Mouse (Mus musculus) limb, embryonic 15.5 days (tissue): ENCODE measurements around the gene Atp1b2. TPM values are rescaled to one million over a fixed set of nuclear protein-coding genes. Genes with fewer than 3 reads are reported as not detected.

Source experiments
- ATAC-seq: fragments of 200-750 bp; cut with Nextera tagmentation; 2 replicates; pipeline ENCODE4 v1.8.0; 2017; ENCODE audit warnings: low read depth, moderate TSS enrichment; ENCODE audit not compliant: insufficient number of reproducible peaks, low FRiP score, low TSS enrichment
- H3K27ac ChIP-seq: fragments of 300-500 bp; sonication (generic); 2 replicates; pipeline ENCODE4 v1.5.1; 2015; ENCODE audit warnings: moderate library complexity, mild to moderate bottlenecking, inconsistent platforms
- H3K27me3 ChIP-seq: fragments of 300-500 bp; sonication (generic); 2 replicates; pipeline ENCODE4 v1.6.1; 2015; ENCODE audit warnings: inconsistent platforms
- H3K36me3 ChIP-seq: fragments of 300-500 bp; sonication (generic); 2 replicates; pipeline ENCODE4 v1.6.1; 2015; ENCODE audit warnings: inconsistent platforms
- H3K4me1 ChIP-seq: fragments of 300-500 bp; sonication (generic); 2 replicates; pipeline ENCODE4 v1.6.1; 2015; ENCODE audit warnings: inconsistent platforms
- H3K4me2 ChIP-seq: fragments of 300-500 bp; sonication (generic); 2 replicates; pipeline ENCODE4 v1.6.1; 2015; ENCODE audit warnings: mild to moderate bottlenecking, inconsistent platforms
- H3K4me3 ChIP-seq: fragments of 300-500 bp; sonication (generic); 2 replicates; pipeline ENCODE4 v1.5.1; 2015; ENCODE audit warnings: mild to moderate bottlenecking, inconsistent platforms
- H3K9ac ChIP-seq: fragments of 300-500 bp; sonication (generic); 2 replicates; pipeline ENCODE4 v1.6.1; 2015; ENCODE audit warnings: inconsistent platforms
- H3K9me3 ChIP-seq: fragments of 300-500 bp; sonication (generic); 2 replicates; pipeline ENCODE4 v1.6.1; 2016; ENCODE audit warnings: inconsistent platforms
- WGBS: fragments of 180-500 bp; shearing (Covaris S2); methylation state at CpG from one replicate; pipeline ENCODE4 v1.1.7; 2015; 5-methylcytosine and 5-hydroxymethylcytosine counted together
- microRNA counts: library from miRNA; unstranded; fragments of <30 nt; microRNA quantifications from one replicate; lab custom pipeline; 2016
- microRNA-seq: library from miRNA; unstranded; fragments of <30 nt; microRNA quantifications from one replicate; pipeline ENCODE4, GENCODE M21; 2016
- polyA plus RNA-seq: library from polyadenylated mRNA; unstranded; fragments of >200 nt; fragmentation: Nextera tagmentation; extraction: Ambion mirVana; gene quantifications from 2 replicates; pipeline ENCODE4 v1.2.1, GENCODE M21; 2015

The Atp1b2 gene
- polyA plus RNA-seq, 1 experiment from 2014 or later: 8.2 TPM

- H3K9ac ChIP-seq: no peak overlapping the region
- no peak overlapping the region for H3K4me3 ChIP-seq
- H3K4me1 ChIP-seq: peaks cover 33% of the 10 kb centered on the region
- H3K9me3 ChIP-seq: no peaks in the 10 kb centered on the region
- H3K4me2 ChIP-seq: no peak overlapping the region
- H3K27me3 ChIP-seq: no peaks in the 10 kb centered on the region
- whole genome bisulfite sequencing: 77% methylated on average over 5 of the region's 5 CpGs
- no peak overlapping the region for H3K27ac ChIP-seq
- H3K36me3 ChIP-seq: no peaks in the 10 kb centered on the region
- ATAC-seq: no peak
Observed at GRCm38 (mm10) chr11:69554539-69555140, 51.1 kb downstream of the Atp1b2 start.

GRCm38 (mm10) chr11:69553341-69553721, 52.4 kb downstream of the Atp1b2 start:
- H3K4me2 ChIP-seq: no peak overlapping the region
- H3K27ac ChIP-seq: no peak overlapping the region
- H3K9me3 ChIP-seq: no peaks in the 10 kb centered on the region
- WGBS: 15% methylated on average over 2 of the region's 2 CpGs
- no peaks in the 10 kb centered on the region for H3K36me3 ChIP-seq
- peaks cover 24% of the 10 kb centered on the region for H3K4me1 ChIP-seq
- ATAC-seq: no peak
- H3K27me3 ChIP-seq: no peaks in the 10 kb centered on the region
- no peak overlapping the region for H3K9ac ChIP-seq
- no peak overlapping the region for H3K4me3 ChIP-seq

- H3K27me3 ChIP-seq: no peaks in the 10 kb centered on the region
- no peaks in the 10 kb centered on the region for H3K36me3 ChIP-seq
- whole genome bisulfite sequencing: 27% methylated on average over 14 of the region's 14 CpGs
- H3K27ac ChIP-seq: no peak overlapping the region
- no peak overlapping the region for H3K4me3 ChIP-seq
- H3K4me1 ChIP-seq: peaks cover 22% of the 10 kb centered on the region
- H3K9ac ChIP-seq: no peak overlapping the region
- H3K4me2 ChIP-seq: no peak overlapping the region
- H3K9me3 ChIP-seq: no peaks in the 10 kb centered on the region
- ATAC-seq: no peak
Observed at GRCm38 (mm10) chr11:69552622-69553340, 53.0 kb downstream of the Atp1b2 start.

- WGBS: 82% methylated on average over 4 of the region's 4 CpGs
- Histone ChIP-seq H3K27me3 (no peaks in the 10 kb centered on the region), H3K9me3 (no peaks in the 10 kb centered on the region), H3K36me3 (no peaks in the 10 kb centered on the region), H3K4me2 (no peak overlapping the region), H3K4me3 (no peak overlapping the region), H3K9ac (no peak overlapping the region), H3K27ac (no peak overlapping the region), H3K4me1 (peaks cover 26% of the 10 kb centered on the region)
- no peak for ATAC-seq
Observed at GRCm38 (mm10) chr11:69551310-69551709, 54.4 kb downstream of the Atp1b2 start.

MicroRNAs encoded within 50 kb of the gene (microRNA counts, 519-probe panel; counts per million panel counts)
- 3,497 counts per million, percentile 82 among the panel's probes with 10 or more counts for microRNA mmu-miR-467f (lab: Ali Mortazavi, UCI)

Small RNA genes within 50 kb of the gene (microRNA-seq; reads per million reads assigned to microRNA genes)
- gene Mir467f: not detected

Other genes with a start within 250 kb of the Atp1b2 start
- 77.4 and 89.3 TPM in 2 replicates for gene Chd3, start 236.5 kb downstream of the Atp1b2 start, polyA plus RNA-seq
- 143 and 144 TPM in 2 replicates for gene Naa38, start 210.5 kb downstream of the Atp1b2 start, polyA plus RNA-seq
- gene Cyb5d1, start 210.3 kb downstream of the Atp1b2 start, polyA plus RNA-seq: 30.2 and 36.6 TPM in 2 replicates
- 18.8 and 20.4 TPM in 2 replicates for gene Tmem88, start 207.7 kb downstream of the Atp1b2 start, polyA plus RNA-seq
- gene Kdm6b, start 192.3 kb downstream of the Atp1b2 start, polyA plus RNA-seq: 30.8 and 32.0 TPM in 2 replicates
- gene Dnah2, start 56.8 kb downstream of the Atp1b2 start, polyA plus RNA-seq: 2.0 and 3.0 TPM in 2 replicates
- gene Efnb3, start 45.7 kb downstream of the Atp1b2 start, polyA plus RNA-seq: 27.9 and 33.2 TPM in 2 replicates
- gene Wrap53, start 25.7 kb downstream of the Atp1b2 start, polyA plus RNA-seq: 23.6 and 24.8 TPM in 2 replicates
- 132 and 134 TPM in 2 replicates for gene Trp53, start 25.6 kb downstream of the Atp1b2 start, polyA plus RNA-seq
- not detected in 2 replicates for gene Shbg, start 12.0 kb upstream of the Atp1b2 start, polyA plus RNA-seq
- 15.7 and 16.2 TPM in 2 replicates for gene Sat2, start 16.1 kb upstream of the Atp1b2 start, polyA plus RNA-seq
- gene Fxr2, start 27.0 kb upstream of the Atp1b2 start, polyA plus RNA-seq: 26.8 and 27.1 TPM in 2 replicates
- 3.2 and 4.8 TPM in 2 replicates for gene Sox15, start 49.4 kb upstream of the Atp1b2 start, polyA plus RNA-seq
- 58.9 and 63.9 TPM in 2 replicates for gene Mpdu1, start 56.7 kb upstream of the Atp1b2 start, polyA plus RNA-seq
- gene Cd68, start 60.2 kb upstream of the Atp1b2 start, polyA plus RNA-seq: 18.2 and 24.1 TPM in 2 replicates
- gene Eif4a1, start 66.5 kb upstream of the Atp1b2 start, polyA plus RNA-seq: 443 and 469 TPM in 2 replicates
- 87.5 and 87.9 TPM in 2 replicates for gene Senp3, start 76.1 kb upstream of the Atp1b2 start, polyA plus RNA-seq
- 0.73 and 0.87 TPM in 2 replicates for gene Tnfsf13, start 79.8 kb upstream of the Atp1b2 start, polyA plus RNA-seq
- 10.8 and 12.9 TPM in 2 replicates for gene Tnfsf12, start 89.9 kb upstream of the Atp1b2 start, polyA plus RNA-seq
- gene Tnfsfm13, start 90.2 kb upstream of the Atp1b2 start, polyA plus RNA-seq: 4.8 and 5.7 TPM in 2 replicates
- 20.0 and 20.9 TPM in 2 replicates for gene Polr2a, start 152.7 kb upstream of the Atp1b2 start, polyA plus RNA-seq
- 0.09 and 0.15 TPM in 2 replicates for gene Slc35g3, start 156.0 kb upstream of the Atp1b2 start, polyA plus RNA-seq
- gene Zbtb4, start 160.0 kb upstream of the Atp1b2 start, polyA plus RNA-seq: 5.1 and 5.4 TPM in 2 replicates
- gene Chrnb1, start 190.0 kb upstream of the Atp1b2 start, polyA plus RNA-seq: 18.6 and 30.0 TPM in 2 replicates
- 3.4 and 3.9 TPM in 2 replicates for gene Fgf11, start 195.9 kb upstream of the Atp1b2 start, polyA plus RNA-seq
- gene Tmem102, start 199.7 kb upstream of the Atp1b2 start, polyA plus RNA-seq: 8.1 and 8.9 TPM in 2 replicates
- gene Gm39566, start 209.4 kb upstream of the Atp1b2 start, polyA plus RNA-seq: not detected in 2 replicates
- gene Spem2, start 212.5 kb upstream of the Atp1b2 start, polyA plus RNA-seq: not detected in 2 replicates
- 0.28 TPM in 1 of 2 replicates, not detected in the other for gene Spem1, start 216.2 kb upstream of the Atp1b2 start, polyA plus RNA-seq
- gene Nlgn2, start 231.8 kb upstream of the Atp1b2 start, polyA plus RNA-seq: 7.6 and 8.7 TPM in 2 replicates
- 325 and 365 TPM in 2 replicates for gene Tmem256, start 232.6 kb upstream of the Atp1b2 start, polyA plus RNA-seq
- 132 and 134 TPM in 2 replicates for gene Plscr3, start 240.4 kb upstream of the Atp1b2 start, polyA plus RNA-seq